Mouse (Mus musculus) bone marrow macrophage, adult 2 months (primary cell): ENCODE results near the gene Slc8a1. TPM values are rescaled to one million over a fixed set of nuclear protein-coding genes. Genes with fewer than 3 reads are reported as not detected.

Source experiments
- H3K27ac ChIP-seq: 2 replicates; pipeline ENCODE4 v1.5.1; 2012; ENCODE audit warnings: low read depth, low read length; ENCODE audit not compliant: insufficient read depth
- H3K4me1 ChIP-seq: 2 replicates; pipeline ENCODE4 v1.6.1; 2012; ENCODE audit warnings: low read length; ENCODE audit not compliant: control insufficient read depth, insufficient read depth
- H3K4me3 ChIP-seq: 2 replicates; pipeline ENCODE4 v1.5.1; 2012; ENCODE audit warnings: mild to moderate bottlenecking, low read length, moderate library complexity; ENCODE audit not compliant: insufficient read depth
- CTCF ChIP-seq: IDR thresholded peaks from 2 replicates; pipeline ENCODE4 v1.5.1; 2012; ENCODE audit warnings: low read depth, mild to moderate bottlenecking, low read length, moderate library complexity
- POLR2A ChIP-seq: IDR thresholded peaks from 2 replicates; pipeline ENCODE4 v1.6.1; 2012; ENCODE audit warnings: mild to moderate bottlenecking, low read depth, low read length, borderline replicate concordance
- polyA plus RNA-seq: library from polyadenylated mRNA; stranded (reverse); fragments of >200 nt; gene quantifications from 2 replicates; pipeline ENCODE4 v1.2.4, GENCODE M21; 2012; ENCODE audit not compliant: missing spikeins, insufficient read depth, insufficient read length

The Slc8a1 gene
- polyA plus RNA-seq, 1 experiment = 46.2 TPM

DNA sequence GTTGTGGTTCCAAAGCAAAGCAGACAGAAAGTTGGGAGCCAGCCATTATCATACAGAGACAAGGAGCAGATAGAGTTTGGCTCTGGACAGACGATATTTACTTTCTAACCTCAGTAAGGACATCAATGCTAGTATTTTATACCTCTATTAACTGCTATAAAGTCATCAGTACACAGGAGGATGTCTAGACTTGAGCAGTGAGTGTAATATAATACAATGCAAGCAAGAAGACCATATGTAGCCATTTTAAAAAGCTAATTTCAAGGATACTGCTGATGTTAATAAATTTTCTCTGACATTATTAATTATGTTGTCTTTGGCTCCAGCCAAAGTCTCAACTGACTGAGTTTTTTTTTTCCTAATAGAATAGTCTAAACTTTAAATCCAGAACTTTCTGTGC lies 402.7 kb downstream of the Slc8a1 start:
- TF ChIP-seq CTCF = no peak
- TF ChIP-seq POLR2A = no peak
- no peak overlapping the region for H3K4me3 ChIP-seq
- no peak overlapping the region for H3K27ac ChIP-seq
- H3K4me1 ChIP-seq = no peaks in the 10 kb centered on the region
